Mouse (Mus musculus) MEL (cell line): Measurements from ENCODE around the gene Gm17545. TPM values are rescaled to one million over a fixed set of nuclear protein-coding genes. Genes with fewer than 3 reads are reported as not detected.
A peak's percentile ranks its signal among the peaks of the same experiment; 100 is the strongest.

Experiments
- DNase-seq: peaks from one replicate; pipeline ENCODE4 v3.0.0; 2011; ENCODE audit warnings: low read depth, low spot score
- H3K27ac ChIP-seq: 2 replicates; pipeline ENCODE4 v1.5.1; 2012; ENCODE audit warnings: low read depth, mild to moderate bottlenecking, control low read depth, low read length, moderate library complexity; ENCODE audit not compliant: control insufficient read depth
- H3K27me3 ChIP-seq, 2 experiments: fragments of 150-350 bp in 1 of 2; sonication (generic) in 1 of 2; 2 replicates each; pipeline ENCODE4 v1.6.1; 2012; ENCODE audit warnings: low read length in 2 of 2, mild to moderate bottlenecking in 2 of 2, improper control_type of control experiment in 1 of 2, moderate library complexity in 1 of 2; ENCODE audit not compliant: insufficient read depth in 2 of 2, control insufficient read depth in 1 of 2
- H3K36me3 ChIP-seq, 2 experiments: 2 replicates each; pipeline ENCODE4 v1.6.1; 2012 to 2014; ENCODE audit warnings: low read length in 2 of 2, improper control_type of control experiment in 1 of 2, inconsistent platforms in 1 of 2, mild to moderate bottlenecking in 1 of 2; ENCODE audit not compliant: insufficient read depth in 2 of 2, control insufficient read depth in 1 of 2
- H3K4me1 ChIP-seq, 2 experiments: fragments of 150-350 bp in 1 of 2; sonication (generic) in 1 of 2; 2 replicates each; pipeline ENCODE4 v1.6.1; 2012; ENCODE audit warnings: low read length in 2 of 2, improper control_type of control experiment in 1 of 2, mild to moderate bottlenecking in 1 of 2; ENCODE audit not compliant: insufficient read depth in 2 of 2, control insufficient read depth in 1 of 2
- H3K4me3 ChIP-seq, 2 experiments: fragments of 150-350 bp in 1 of 2; sonication (generic) in 1 of 2; 2 replicates each; pipeline ENCODE4 v1.5.1; 2012; ENCODE audit warnings: low read depth in 2 of 2, low read length in 2 of 2, mild to moderate bottlenecking in 2 of 2, moderate library complexity in 2 of 2, control low read depth in 1 of 2, improper control_type of control experiment in 1 of 2; ENCODE audit not compliant: control insufficient read depth in 1 of 2, insufficient read depth in 1 of 2
- H3K79me2 ChIP-seq: 2 replicates; pipeline ENCODE4 v1.6.1; 2012; ENCODE audit warnings: mild to moderate bottlenecking, low read length, moderate library complexity; ENCODE audit not compliant: control insufficient read depth, poor library complexity, insufficient read depth
- H3K9ac ChIP-seq: 2 replicates; pipeline ENCODE4 v1.6.1; 2012; ENCODE audit warnings: low read depth, mild to moderate bottlenecking, control low read depth, low read length, moderate library complexity; ENCODE audit not compliant: control insufficient read depth, poor library complexity, severe bottlenecking
- H3K9me3 ChIP-seq: fragments of 150-350 bp; sonication (generic); replicated peaks from 2 replicates; pipeline ENCODE4 v1.6.1; 2012; ENCODE audit warnings: mild to moderate bottlenecking, low read length, improper control_type of control experiment, moderate library complexity; ENCODE audit not compliant: insufficient read depth
- CHD1 ChIP-seq: IDR thresholded peaks from 2 replicates; pipeline ENCODE4 v1.6.1; 2012; ENCODE audit warnings: low read depth, mild to moderate bottlenecking, inconsistent platforms, low read length, improper control_type of control experiment
- CTCF ChIP-seq, 3 experiments: IDR thresholded peaks in 2 of 3; conservative IDR thresholded peaks in 1 of 3; 2 replicates each; pipeline ENCODE4 v1.5.1; 2011 to 2012; ENCODE audit warnings: low read length in 3 of 3, low read depth in 2 of 3, mild to moderate bottlenecking in 2 of 3, improper control_type of control experiment in 1 of 3, inconsistent platforms in 1 of 3, mixed read lengths in 1 of 3, moderate library complexity in 1 of 3; ENCODE audit not compliant: control insufficient read depth in 1 of 3, insufficient read depth in 1 of 3, poor library complexity in 1 of 3, severe bottlenecking in 1 of 3
- E2F4 ChIP-seq: IDR thresholded peaks from 2 replicates; pipeline ENCODE4 v1.6.1; 2011; ENCODE audit warnings: low read depth, low read length, improper control_type of control experiment, borderline replicate concordance
- GATA1 ChIP-seq: IDR thresholded peaks from 2 replicates; pipeline ENCODE4 v1.6.1; 2011; ENCODE audit warnings: low read depth, low read length, improper control_type of control experiment
- MEF2A ChIP-seq: IDR thresholded peaks from 2 replicates; pipeline ENCODE4 v1.6.1; 2014; ENCODE audit warnings: low read depth, mild to moderate bottlenecking, inconsistent platforms, low read length, improper control_type of control experiment; ENCODE audit not compliant: poor library complexity, insufficient replicate concordance, severe bottlenecking; ENCODE audit errors: extremely low read depth
- MXI1 ChIP-seq: IDR thresholded peaks from 2 replicates; pipeline ENCODE4 v1.6.1; 2011; ENCODE audit warnings: mild to moderate bottlenecking, low read depth, low read length, improper control_type of control experiment
- MYB ChIP-seq: IDR thresholded peaks from 2 replicates; pipeline ENCODE4 v1.6.1; 2011; ENCODE audit warnings: mild to moderate bottlenecking, low read depth, low read length, improper control_type of control experiment
- NRF1 ChIP-seq: IDR thresholded peaks from 2 replicates; pipeline ENCODE4 v1.6.1; 2014; ENCODE audit warnings: low read depth, mild to moderate bottlenecking, inconsistent platforms, low read length, improper control_type of control experiment, moderate library complexity; ENCODE audit not compliant: poor library complexity, insufficient read depth, severe bottlenecking
- POLR2A ChIP-seq, 2 experiments: IDR thresholded peaks; 2 replicates each; pipeline ENCODE4 v1.6.1; 2011 to 2012; ENCODE audit warnings: low read length in 2 of 2, mild to moderate bottlenecking in 2 of 2, control low read depth in 1 of 2, improper control_type of control experiment in 1 of 2, low read depth in 1 of 2, moderate library complexity in 1 of 2; ENCODE audit not compliant: control insufficient read depth in 1 of 2, insufficient read depth in 1 of 2, poor library complexity in 1 of 2
- POLR2AphosphoS5 ChIP-seq: IDR thresholded peaks from 2 replicates; pipeline ENCODE4 v1.6.1; 2012; ENCODE audit warnings: low read depth, borderline replicate concordance, mild to moderate bottlenecking, inconsistent platforms, low read length, moderate library complexity, mixed read lengths
- RAD21 ChIP-seq: IDR thresholded peaks from 2 replicates; pipeline ENCODE4 v1.6.1; 2011; ENCODE audit warnings: mild to moderate bottlenecking, low read depth, low read length, improper control_type of control experiment
- SIN3A ChIP-seq: IDR thresholded peaks from 2 replicates; pipeline ENCODE4 v1.6.1; 2012; ENCODE audit warnings: low read length, improper control_type of control experiment, inconsistent platforms
- TBP ChIP-seq: IDR thresholded peaks from 2 replicates; pipeline ENCODE4 v1.8.0; 2011; ENCODE audit warnings: low read depth, low read length, improper control_type of control experiment
- UBTF ChIP-seq: IDR thresholded peaks from 2 replicates; pipeline ENCODE4 v1.6.1; 2012; ENCODE audit warnings: low read depth, mild to moderate bottlenecking, inconsistent platforms, low read length, improper control_type of control experiment, moderate library complexity, borderline replicate concordance; ENCODE audit not compliant: insufficient read depth
- ZMIZ1 ChIP-seq: IDR thresholded peaks from 2 replicates; pipeline ENCODE4 v1.6.1; 2012; ENCODE audit warnings: low read depth, mild to moderate bottlenecking, inconsistent platforms, low read length, improper control_type of control experiment, moderate library complexity
- ZNF384 ChIP-seq: IDR thresholded peaks from 2 replicates; pipeline ENCODE4 v1.6.1; 2012; ENCODE audit warnings: low read depth, mild to moderate bottlenecking, inconsistent platforms, low read length, improper control_type of control experiment
- polyA plus RNA-seq, 2 experiments: library from polyadenylated mRNA; stranded (reverse) in 1 of 2; unstranded in 1 of 2; fragments of >175 nt in 1 of 2; fragments of >200 nt in 1 of 2; gene quantifications; 2 replicates each; pipeline versions ENCODE4 v1.2.1 to v1.2.4; 2012; ENCODE audit warnings: low replicate concordance in 2 of 2, low read depth in 1 of 2; ENCODE audit not compliant: insufficient read length in 2 of 2, insufficient read depth in 1 of 2, missing spikeins in 1 of 2
- total RNA-seq: library from RNA; depleted of rRNA; stranded (reverse); fragments of 300-350 nt; gene quantifications from 2 replicates; pipeline ENCODE4 v1.2.3, GENCODE M21; 2012

The Gm17545 gene
- total and polyA plus RNA-seq, 3 experiments, result not detected

- TF ChIP-seq MEF2A, result no peak
These were observed 6.9 kb upstream of the Gm17545 start (continued) for GRCm38 (mm10) chr9:22447213-22447612.

- Histone ChIP-seq H3K27me3 (no peaks in the 10 kb centered on the region), H3K27ac (no peak overlapping the region), H3K36me3 (peaks cover 12 to 47% of the 10 kb centered on the region in 2 experiments), H3K9ac (no peak overlapping the region), H3K4me1 (peaks cover 9 to 11% of the 10 kb centered on the region in 2 experiments), H3K9me3 (no peaks in the 10 kb centered on the region), H3K4me3 (no peak overlapping the region), H3K79me2 (no peaks in the 10 kb centered on the region)
- DNase-seq, result no peak
- TF ChIP-seq CHD1 (no peak), GATA1 (no peak), CTCF (IDR thresholded peaks at IDR 0.05 in 2 of 3, conservative IDR thresholded peaks at IDR 0.05 in 1 of 3; ENCODE audit: control insufficient read depth in 1 of 3, insufficient read depth in 1 of 3, low read depth in 2 of 3, low read length in 3 of 3, poor library complexity in 1 of 3, severe bottlenecking in 1 of 3) (peak in 2 of 3 experiments; percentile 34 to 58; a peak in 3 of 6 replicates), RAD21 (peak; percentile 15)
These were observed 5.7 kb upstream of the Gm17545 start for GRCm38 (mm10) chr9:22448420-22448819.

GRCm38 (mm10) chr9:22449209-22449608 is 4.9 kb upstream of the Gm17545 start:
- H3K9me3 ChIP-seq, result no peaks in the 10 kb centered on the region
- no peak overlapping the region for H3K4me3 ChIP-seq
- no peak for TF ChIP-seq TBP
- no peak for TF ChIP-seq UBTF
- no peak for TF ChIP-seq MXI1
- TF ChIP-seq POLR2AphosphoS5, result no peak
- no peak for TF ChIP-seq GATA1
- TF ChIP-seq SIN3A, result no peak
- no peak for TF ChIP-seq POLR2A (IDR thresholded peaks at IDR 0.05; ENCODE audit: control insufficient read depth in 1 of 2, insufficient read depth in 1 of 2, low read depth in 1 of 2, low read length in 2 of 2, poor library complexity in 1 of 2)
- TF ChIP-seq NRF1, result no peak
- no peak for TF ChIP-seq RAD21
- no peak for TF ChIP-seq ZMIZ1
- no peak for TF ChIP-seq E2F4
- TF ChIP-seq MEF2A, result no peak
- no peak for TF ChIP-seq MYB
- TF ChIP-seq CTCF (IDR thresholded peaks at IDR 0.05 in 2 of 3, conservative IDR thresholded peaks at IDR 0.05 in 1 of 3; ENCODE audit: control insufficient read depth in 1 of 3, insufficient read depth in 1 of 3, low read depth in 2 of 3, low read length in 3 of 3, poor library complexity in 1 of 3, severe bottlenecking in 1 of 3), result no peak
- no peak for TF ChIP-seq ZNF384
- TF ChIP-seq, all 39 proteins: peak for 0
- no peak for DNase-seq
- H3K27me3 ChIP-seq, result no peaks in the 10 kb centered on the region
- no peaks in the 10 kb centered on the region for H3K79me2 ChIP-seq
- H3K36me3 ChIP-seq, result peaks cover 19 to 47% of the 10 kb centered on the region in 2 experiments
- no peak overlapping the region for H3K9ac ChIP-seq
- H3K27ac ChIP-seq, result no peak overlapping the region
- peaks cover 13 to 18% of the 10 kb centered on the region in 2 experiments for H3K4me1 ChIP-seq
